Mouse (Mus musculus) layer of hippocampus, adult 2 months (tissue): Measurements from ENCODE around the gene Dnph1. TPM values are rescaled to one million over a fixed set of nuclear protein-coding genes. Genes with fewer than 3 reads are reported as not detected.

ENCODE experiments used
- DNase-seq, 2 experiments: peaks; one replicate each; pipeline ENCODE4 v3.0.0; 2022; ENCODE audit warnings: low spot score in 2 of 2
- H3K27ac ChIP-seq: fragments of 200-600 bp; 2 replicates; pipeline ENCODE4 v1.8.1; 2022
- H3K4me3 ChIP-seq: fragments of 200-600 bp; 2 replicates; pipeline ENCODE4 v1.8.1; 2022; ENCODE audit warnings: mild to moderate bottlenecking
- CTCF ChIP-seq: fragments of 200-600 bp; conservative IDR thresholded peaks from 2 replicates; pipeline ENCODE4 v1.8.1; 2022; ENCODE audit warnings: antibody characterized with exemption, mild to moderate bottlenecking, moderate library complexity
- long read RNA-seq, 2 experiments: library from polyadenylated mRNA; stranded (forward); transcript quantifications; one replicate each; pipeline ENCODE4 v2.0.0; 2021; ENCODE audit warnings: borderline mapping rate in 2 of 2
- total RNA-seq, 2 experiments: library from RNA; stranded (reverse); gene quantifications; 2 replicates each; pipeline ENCODE4 v1.2.3; 2021

The Dnph1 gene
- total RNA-seq = 1 to 10 TPM; 4.8 to 6.2 TPM
- long read RNA-seq, experiment 1, transcript Dnph1-201 (4 exons, 1,190 nt) = major isoform, 5 of 5 reads
- long read RNA-seq, experiment 1, partial matches to known transcripts = 0 of 5 reads
- long read RNA-seq, experiment 1, other reads (novel, unspliced or antisense) = 0 of 5 reads
- long read RNA-seq, experiment 2, transcript Dnph1-201 (4 exons, 1,190 nt) = major isoform, 6 of 6 reads
- long read RNA-seq, experiment 2, partial matches to known transcripts = 0 of 6 reads
- long read RNA-seq, experiment 2, other reads (novel, unspliced or antisense) = 0 of 6 reads

DNA sequence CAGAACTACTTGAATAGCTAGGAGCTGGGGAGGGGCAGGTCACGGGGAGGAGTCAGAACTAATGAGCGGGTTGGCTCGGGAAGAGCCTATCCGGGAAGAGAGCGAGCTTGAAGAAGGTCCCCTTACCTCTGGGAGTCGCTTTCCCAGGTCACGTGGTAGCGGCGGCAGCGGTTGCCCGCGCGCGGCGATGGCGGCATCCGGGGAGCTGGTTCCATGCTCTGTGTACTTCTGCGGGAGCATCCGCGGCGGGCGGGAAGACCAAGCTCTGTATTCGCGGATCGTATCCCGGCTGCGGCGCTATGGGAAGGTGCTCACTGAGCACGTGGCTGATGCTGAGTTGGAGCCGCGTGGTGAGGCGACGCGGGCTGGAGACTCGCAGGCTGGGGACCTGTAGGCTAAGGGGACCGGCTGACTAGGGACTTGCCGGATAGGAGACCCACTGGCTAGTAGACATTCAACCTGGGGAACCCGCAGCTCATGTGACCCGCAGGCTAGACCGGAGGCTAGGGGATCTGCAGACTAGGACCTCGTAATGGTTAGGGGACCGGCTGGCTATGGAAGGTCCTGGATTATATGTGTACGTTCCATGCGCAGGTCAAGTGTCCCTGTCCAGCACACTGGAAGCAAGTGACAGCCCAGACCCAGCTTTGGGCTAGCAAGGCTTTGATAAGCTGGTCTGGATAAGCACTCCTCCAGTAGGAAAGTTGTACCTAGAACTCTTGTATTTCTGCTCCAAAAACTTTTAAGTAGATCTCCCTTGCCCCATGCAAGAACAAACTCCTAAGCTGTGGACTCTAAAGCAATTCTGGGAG, at the start of gene Dnph1:
Dnph1 (plus strand) TSS at position 89 of the 812 bp plus-strand sequence.
- peak within 1 kb of the TSS; percentile 57 for H3K27ac ChIP-seq
- no peak for TF ChIP-seq CTCF
- peak within 1 kb of the TSS; percentile 72 for H3K4me3 ChIP-seq
- DNase-seq = peak; percentile 77 to 87

DNA sequence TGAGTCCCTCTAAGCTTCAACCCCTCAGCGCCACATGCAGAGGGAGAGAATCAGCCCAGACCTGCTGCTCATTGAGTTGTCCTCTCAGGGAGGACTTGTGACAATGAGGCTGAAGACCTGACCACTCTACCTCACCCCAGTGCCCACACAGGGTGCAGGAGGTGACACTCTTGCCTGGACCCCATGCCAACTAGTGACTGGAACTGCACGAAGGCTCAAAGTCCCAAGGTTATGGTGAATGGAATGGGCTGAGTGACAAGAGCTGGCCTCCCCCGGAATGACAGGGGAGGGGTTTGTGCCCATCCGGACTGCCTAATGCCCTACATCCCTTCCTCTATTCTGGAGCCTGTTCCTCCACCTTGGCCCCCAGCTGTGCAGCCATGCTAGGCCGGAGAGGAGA, 43.8 kb upstream of the Dnph1 start:
- no peak for DNase-seq
- Histone ChIP-seq H3K4me3 (no peak overlapping the region), H3K27ac (no peak overlapping the region)
- no peak for TF ChIP-seq CTCF

DNA sequence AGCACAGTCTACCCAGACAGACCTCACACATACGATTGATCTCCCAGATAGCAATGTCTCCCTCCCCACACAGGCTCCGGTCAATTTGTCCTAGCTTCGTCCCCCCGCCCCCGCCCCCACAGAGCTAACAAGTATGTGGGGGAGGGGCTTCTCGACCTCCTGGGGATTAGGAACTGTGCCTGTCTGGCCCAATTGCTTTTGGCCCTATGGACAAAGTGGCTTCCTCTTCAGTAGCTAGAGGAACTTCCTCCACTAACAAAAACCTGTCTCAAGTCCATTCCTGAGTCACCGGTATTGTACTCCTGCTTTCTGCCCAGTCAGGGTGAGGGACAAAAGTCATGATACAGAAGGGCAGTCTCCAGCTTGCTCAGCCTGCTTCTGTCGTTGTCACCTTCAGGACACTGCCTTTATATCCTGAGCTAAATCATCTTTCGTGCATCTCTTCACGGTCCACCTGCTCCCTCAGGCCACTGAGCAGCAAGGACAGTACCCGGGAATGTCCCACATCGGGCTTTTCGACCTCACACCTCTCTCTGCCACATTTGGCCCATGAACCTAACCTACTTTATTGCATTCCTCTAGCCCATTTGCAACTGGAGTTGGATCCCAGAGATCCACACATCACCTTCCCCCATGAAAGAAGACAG, 43.1 kb upstream of the Dnph1 start:
- DNase-seq = no peak
- Histone ChIP-seq H3K4me3 (no peak overlapping the region), H3K27ac (no peak overlapping the region)
- TF ChIP-seq CTCF = no peak

DNA sequence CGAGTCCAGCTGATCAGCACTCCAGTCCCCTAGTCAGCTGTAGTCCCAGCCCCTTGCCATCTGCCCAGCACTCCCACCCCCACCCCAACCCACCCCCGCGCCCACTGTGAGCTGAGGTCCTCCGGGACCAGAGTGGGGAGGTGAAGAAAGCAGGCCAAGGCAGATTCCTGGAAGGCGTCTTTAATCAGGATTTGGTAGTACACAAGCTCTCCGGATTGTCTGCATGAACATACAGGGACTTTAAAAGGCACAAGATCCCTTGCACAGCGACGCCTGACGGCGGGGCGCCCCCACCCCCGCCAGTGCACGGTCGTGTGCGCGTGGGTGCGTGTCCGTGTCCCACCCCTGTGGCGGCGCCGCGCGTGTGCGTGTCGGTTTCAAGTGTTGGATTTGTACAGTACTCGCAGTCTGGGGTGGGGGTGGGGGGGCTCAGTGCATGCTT, 42.5 kb upstream of the Dnph1 start:
- peak overlapping the region; percentile 34; the same call in 1 of the 2 replicates for H3K4me3 ChIP-seq
- DNase-seq = no peak
- H3K27ac ChIP-seq = no peak overlapping the region
- peak; percentile 31 for TF ChIP-seq CTCF

DNA sequence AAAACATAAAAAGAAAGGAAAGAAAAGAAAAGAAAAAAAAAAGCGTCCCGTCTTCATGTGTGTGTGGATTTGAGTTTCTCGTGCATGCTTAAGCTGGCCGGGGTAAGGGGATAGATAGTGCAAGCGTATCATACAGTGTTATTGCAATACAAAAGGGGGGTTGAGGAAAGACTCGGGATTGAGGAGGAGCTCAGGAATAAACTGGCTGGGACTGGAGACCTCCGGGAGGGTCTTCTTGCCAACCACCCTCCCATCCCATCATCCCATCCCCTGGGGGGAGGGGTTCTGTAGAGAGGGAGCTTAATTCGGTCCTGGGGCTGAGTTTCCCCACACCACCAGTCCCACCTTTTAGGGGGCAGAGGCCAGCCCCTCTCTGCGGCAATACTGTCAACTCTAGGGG, 42.0 kb upstream of the Dnph1 start:
- Histone ChIP-seq H3K4me3 (peak overlapping the region; percentile 48), H3K27ac (no peak overlapping the region)
- TF ChIP-seq CTCF = no peak
- no peak for DNase-seq

DNA sequence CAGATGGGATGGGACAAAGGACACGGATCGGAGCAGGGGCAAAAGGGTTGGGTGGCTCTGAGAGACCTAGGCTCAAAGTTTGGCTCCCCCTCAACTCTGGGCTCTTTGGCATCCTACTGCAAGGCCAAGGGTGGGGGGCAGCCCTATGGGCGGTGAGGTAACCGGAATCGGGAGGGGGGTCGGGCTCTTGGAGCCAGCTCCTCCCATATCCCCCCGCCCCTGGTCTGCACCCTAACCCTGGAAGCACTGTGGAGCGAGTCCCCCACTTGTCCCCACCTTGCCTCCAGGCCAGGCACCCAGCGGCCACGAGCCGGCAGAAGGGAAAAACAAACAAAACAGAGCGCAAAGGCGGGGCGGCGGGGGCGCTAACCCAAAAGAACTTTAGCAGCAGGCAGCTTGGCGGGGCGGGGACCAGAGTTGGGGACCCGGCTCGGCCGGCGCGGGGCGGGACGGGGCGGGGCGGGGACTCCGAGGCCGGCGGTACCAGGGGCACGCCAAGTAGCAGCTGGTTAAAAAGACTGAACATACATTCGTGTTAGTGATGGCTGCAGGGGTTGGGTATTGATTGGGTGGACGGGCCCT, 41.3 kb upstream of the Dnph1 start:
- H3K4me3 ChIP-seq = peak overlapping the region; percentile 48
- no peak overlapping the region; the same call in 1 of the 2 replicates for H3K27ac ChIP-seq
- no peak for TF ChIP-seq CTCF
- peak in 1 of 2 experiments; percentile 34 for DNase-seq

GRCm38 (mm10) chr17:46457791-46458190, 38.7 kb upstream of the Dnph1 start:
- Histone ChIP-seq H3K27ac (no peak overlapping the region), H3K4me3 (no peak overlapping the region)
- peak; percentile 76 for TF ChIP-seq CTCF
- DNase-seq = peak in 1 of 2 experiments; percentile 56

- DNase-seq = no peak
- TF ChIP-seq CTCF = no peak
- Histone ChIP-seq H3K27ac (no peak overlapping the region), H3K4me3 (no peak overlapping the region)
Measured at GRCm38 (mm10) chr17:46458439-46458838, 38.1 kb upstream of the Dnph1 start.

GRCm38 (mm10) chr17:46460673-46461072, 35.8 kb upstream of the Dnph1 start:
- DNase-seq = no peak
- H3K4me3 ChIP-seq = no peak overlapping the region
- no peak overlapping the region for H3K27ac ChIP-seq
- no peak for TF ChIP-seq CTCF

DNA sequence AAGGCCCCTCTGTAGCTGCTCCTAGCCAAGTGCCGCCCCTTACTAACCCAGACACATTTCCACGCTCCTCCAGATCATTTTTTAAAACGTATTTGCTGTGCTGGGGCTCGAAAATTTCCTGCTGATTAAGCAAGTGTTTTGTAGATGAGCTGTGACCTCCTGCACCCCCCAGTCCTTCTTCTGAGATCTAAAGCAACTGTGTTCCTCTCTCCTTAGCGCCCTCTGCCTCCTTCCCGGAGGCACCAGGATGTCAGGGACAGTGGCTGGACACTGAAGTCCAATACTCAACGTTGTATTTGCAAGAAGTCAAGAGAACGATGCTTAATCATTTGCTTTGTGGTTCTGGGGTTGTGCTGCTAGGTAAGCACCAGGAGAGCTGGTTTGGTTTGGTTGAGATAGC, 35.2 kb upstream of the Dnph1 start:
- DNase-seq = no peak
- no peak for TF ChIP-seq CTCF
- no peak overlapping the region for H3K27ac ChIP-seq
- H3K4me3 ChIP-seq = no peak overlapping the region

GRCm38 (mm10) chr17:46462226-46462625, 34.3 kb upstream of the Dnph1 start:
- no peak for DNase-seq
- no peak overlapping the region for H3K4me3 ChIP-seq
- no peak overlapping the region for H3K27ac ChIP-seq
- TF ChIP-seq CTCF = no peak

- H3K27ac ChIP-seq = no peak overlapping the region
Measured at GRCm38 (mm10) chr17:46467830-46468229, 28.7 kb upstream of the Dnph1 start.

GRCm38 (mm10) chr17:46476601-46477000, 19.9 kb upstream of the Dnph1 start:
- TF ChIP-seq CTCF = no peak
- Histone ChIP-seq H3K4me3 (no peak overlapping the region), H3K27ac (no peak overlapping the region)
- no peak for DNase-seq

More at GRCm38 (mm10) chr17:46467830-46468229, 28.7 kb upstream of the Dnph1 start:
- no peak for TF ChIP-seq CTCF
- peak in 1 of 2 experiments; percentile 54 for DNase-seq
- H3K4me3 ChIP-seq = no peak overlapping the region
